Mouse (Mus musculus) adrenal gland, adult 8-10 months (tissue): ENCODE results near the gene Itih4. TPM values are rescaled to one million over a fixed set of nuclear protein-coding genes. Genes with fewer than 3 reads are reported as not detected.

Source experiments
- DNase-seq: peaks from one replicate; pipeline ENCODE4 v3.0.0; 2022
- total RNA-seq, 4 experiments: library from RNA; stranded (reverse); gene quantifications; 2 replicates each; pipeline ENCODE4 v1.2.4; 2022

Itih4 gene
- total RNA-seq, 4 experiments from 2014 or later = 0.65 to 4.7 (median 2.9) TPM

GRCm38 (mm10) chr14:30879794-30880193, 6.5 kb upstream of the Itih4 start:
- no peak for DNase-seq

GRCm38 (mm10) chr14:30880251-30880650, 6.0 kb upstream of the Itih4 start:
- no peak for DNase-seq

- DNase-seq = no peak
Measured at GRCm38 (mm10) chr14:30880811-30881717, 5.2 kb upstream of the Itih4 start.

GRCm38 (mm10) chr14:30881718-30882108, 4.6 kb upstream of the Itih4 start:
- DNase-seq = no peak

- DNase-seq = no peak
Measured at GRCm38 (mm10) chr14:30885298-30885697, 978 bp upstream of the Itih4 start.

GRCm38 (mm10) chr14:30888271-30888732, 2.0 kb downstream of the Itih4 start:
- DNase-seq = peak; percentile 60

- no peak for DNase-seq
Measured at GRCm38 (mm10) chr14:30899972-30900371, 13.7 kb downstream of the Itih4 start.

- no peak for DNase-seq
Measured at GRCm38 (mm10) chr14:30902628-30903027, 16.4 kb downstream of the Itih4 start.

- DNase-seq = no peak
Measured at GRCm38 (mm10) chr14:30903036-30903435, 16.8 kb downstream of the Itih4 start.

- no peak for DNase-seq
Measured at GRCm38 (mm10) chr14:30904307-30904706, 18.0 kb downstream of the Itih4 start.

- no peak for DNase-seq
Measured at GRCm38 (mm10) chr14:30906001-30906400, 19.7 kb downstream of the Itih4 start.

GRCm38 (mm10) chr14:30907814-30908265, 21.6 kb downstream of the Itih4 start:
- DNase-seq = no peak

- no peak for DNase-seq
Measured at GRCm38 (mm10) chr14:30911141-30911540, 24.9 kb downstream of the Itih4 start.

GRCm38 (mm10) chr14:30912641-30913040, 26.4 kb downstream of the Itih4 start:
- DNase-seq = no peak

GRCm38 (mm10) chr14:30913404-30913803, 27.1 kb downstream of the Itih4 start:
- no peak for DNase-seq

- DNase-seq = no peak
Measured at GRCm38 (mm10) chr14:30916516-30916915, 30.2 kb downstream of the Itih4 start.

GRCm38 (mm10) chr14:30922053-30922670, 35.9 kb downstream of the Itih4 start:
- DNase-seq = no peak

GRCm38 (mm10) chr14:30923375-30924105, 37.3 kb downstream of the Itih4 start, which contains the start of gene Itih3:
Itih3 (minus strand) TSS chr14:30923760.
- no peak for DNase-seq

- DNase-seq = no peak
Measured at GRCm38 (mm10) chr14:30925492-30925891, 39.2 kb downstream of the Itih4 start.

GRCm38 (mm10) chr14:30930386-30930785, 44.1 kb downstream of the Itih4 start:
- peak; percentile 33 for DNase-seq

GRCm38 (mm10) chr14:30933351-30933750, 47.1 kb downstream of the Itih4 start:
- peak; percentile 60 for DNase-seq

- no peak for DNase-seq
Measured at GRCm38 (mm10) chr14:30942254-30942653, 56.0 kb downstream of the Itih4 start.

- DNase-seq = no peak
Measured at GRCm38 (mm10) chr14:30943038-30943437, 56.8 kb downstream of the Itih4 start, which contains the start of gene Itih1. Itih1 (minus strand) TSS chr14:30943289.
